Mouse (Mus musculus) stomach, embryonic 14.5 days (tissue): ENCODE results near the gene Olfr1022. TPM values are rescaled to one million over a fixed set of nuclear protein-coding genes. Genes with fewer than 3 reads are reported as not detected.

Source experiments
- ATAC-seq: fragments of 200-750 bp; cut with Nextera tagmentation; 2 replicates; pipeline ENCODE4 v1.8.0; 2017; ENCODE audit warnings: low read depth, moderate TSS enrichment; ENCODE audit not compliant: insufficient number of reproducible peaks, insufficient read depth, low FRiP score
- H3K27ac ChIP-seq: fragments of 300-500 bp; sonication (generic); 2 replicates; pipeline ENCODE4 v1.5.1; 2014; ENCODE audit warnings: mild to moderate bottlenecking, low read length, moderate library complexity, mixed read lengths
- H3K27me3 ChIP-seq: fragments of 300-500 bp; sonication (generic); 2 replicates; pipeline ENCODE4 v1.6.1; 2014; ENCODE audit warnings: low read length, control low read depth, mixed read lengths; ENCODE audit not compliant: control insufficient read depth, insufficient read depth
- H3K36me3 ChIP-seq: fragments of 300-500 bp; sonication (generic); 2 replicates; pipeline ENCODE4 v1.6.1; 2014; ENCODE audit warnings: mild to moderate bottlenecking, control low read depth, low read length, moderate library complexity, mixed read lengths; ENCODE audit not compliant: control insufficient read depth, insufficient read depth
- H3K4me1 ChIP-seq: fragments of 300-500 bp; sonication (generic); 2 replicates; pipeline ENCODE4 v1.6.1; 2014; ENCODE audit warnings: low read length, control low read depth, mixed read lengths; ENCODE audit not compliant: control insufficient read depth, insufficient read depth
- H3K4me2 ChIP-seq: fragments of 300-500 bp; sonication (generic); replicated peaks from 2 replicates; pipeline ENCODE4 v1.6.1; 2014; ENCODE audit warnings: low read depth, low read length, control low read depth
- H3K4me3 ChIP-seq: fragments of 300-500 bp; sonication (generic); 2 replicates; pipeline ENCODE4 v1.5.1; 2014; ENCODE audit warnings: low read depth, low read length, control low read depth
- H3K9ac ChIP-seq: fragments of 300-500 bp; sonication (generic); replicated peaks from 2 replicates; pipeline ENCODE4 v1.6.1; 2014; ENCODE audit warnings: low read depth, mild to moderate bottlenecking, control low read depth, low read length, moderate library complexity, mixed read lengths
- H3K9me3 ChIP-seq: fragments of 300-500 bp; sonication (generic); 2 replicates; pipeline ENCODE4 v1.6.1; 2016; ENCODE audit warnings: low read depth, low read length, control low read depth; ENCODE audit not compliant: control insufficient read depth
- WGBS: fragments of 180-500 bp; shearing (Covaris S2); extraction: QIAGEN DNeasy Blood & Tissue Kit; methylation state at CpG from one replicate; pipeline ENCODE4 v1.1.7; 2014; 5-methylcytosine and 5-hydroxymethylcytosine counted together
- polyA plus RNA-seq: library from polyadenylated mRNA; unstranded; fragments of >200 nt; fragmentation: Nextera tagmentation; extraction: Ambion mirVana; gene quantifications from 2 replicates; pipeline ENCODE4 v1.2.1, GENCODE M21; 2014

The Olfr1022 gene
- not detected in 2 replicates for polyA plus RNA-seq

DNA sequence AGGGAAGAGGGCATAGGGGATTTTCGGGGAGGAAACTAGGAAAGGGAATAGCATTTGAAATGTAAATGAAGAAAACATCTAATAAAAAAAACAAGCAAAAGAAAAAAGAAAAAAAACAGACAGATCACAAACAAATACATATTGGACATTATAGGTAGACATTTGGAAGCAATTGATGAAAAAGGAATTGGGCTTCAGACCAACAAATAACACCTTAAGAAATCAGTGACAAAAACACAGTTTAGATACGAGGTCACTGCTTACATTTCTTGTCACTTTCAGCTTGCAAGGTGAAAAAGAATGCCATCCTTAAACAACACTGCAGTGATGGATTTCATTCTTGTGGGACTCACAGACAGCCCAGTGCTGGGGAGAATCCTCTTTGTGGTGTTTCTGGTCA, at the start of gene Olfr1022:
Gene Olfr1022, plus strand, starts transcription at position 301 of the 400 bp plus-strand sequence.
- Histone ChIP-seq H3K4me1 (no peaks in the 10 kb centered on the region), H3K27ac (no peak within 1 kb of the TSS), H3K36me3 (no peaks in the 10 kb centered on the region), H3K4me3 (no peak within 1 kb of the TSS), H3K9me3 (no peaks in the 10 kb centered on the region), H3K9ac (no peak within 1 kb of the TSS), H3K4me2 (no peak within 1 kb of the TSS), H3K27me3 (no peaks in the 10 kb centered on the region)
- 24% methylated on average over 2 of the region's 2 CpGs for WGBS
- no peak for ATAC-seq

- ATAC-seq: no peak
- no peak within 1 kb of the TSS for H3K27ac ChIP-seq
These were observed 23.0 kb upstream of the Olfr1022 start, which contains the start of gene Olfr1019 for GRCm38 (mm10) chr2:85845383-85845782. Gene Olfr1019, minus strand, starts transcription at chr2:85845483.

DNA sequence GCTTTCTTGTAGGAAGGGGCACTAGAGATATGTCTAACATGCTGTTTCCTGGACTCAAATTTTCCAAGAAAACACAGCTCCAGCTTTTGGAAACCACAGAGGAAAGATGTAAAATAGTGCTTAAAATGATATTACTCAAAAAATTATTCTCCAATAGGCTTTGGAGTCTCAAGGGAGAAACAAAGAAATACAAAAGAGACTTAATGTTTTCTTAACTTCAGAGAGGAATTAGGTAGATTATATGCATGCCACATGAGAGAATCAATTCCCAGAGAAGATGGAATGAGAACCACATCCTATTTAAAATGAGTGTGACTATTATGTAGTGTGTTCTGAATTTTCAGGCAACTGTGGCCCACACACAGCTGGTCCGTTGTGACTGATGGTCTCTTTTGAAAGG, 21.7 kb upstream of the Olfr1022 start, which contains the start of gene Olfr1020:
Gene Olfr1020, plus strand, starts transcription at position 301 of the 400 bp plus-strand sequence.
- Histone ChIP-seq H3K9me3 (no peaks in the 10 kb centered on the region), H3K36me3 (no peaks in the 10 kb centered on the region), H3K9ac (no peak within 1 kb of the TSS), H3K27ac (no peak within 1 kb of the TSS), H3K4me2 (no peak within 1 kb of the TSS), H3K4me3 (no peak within 1 kb of the TSS), H3K27me3 (no peaks in the 10 kb centered on the region), H3K4me1 (no peaks in the 10 kb centered on the region)
- 78% methylated on average over 1 of the region's 1 CpGs for whole genome bisulfite sequencing
- no peak for ATAC-seq

More at GRCm38 (mm10) chr2:85845383-85845782, 23.0 kb upstream of the Olfr1022 start, which contains the start of gene Olfr1019:
- no peaks in the 10 kb centered on the region for H3K9me3 ChIP-seq
- H3K4me1 ChIP-seq: no peaks in the 10 kb centered on the region
- H3K36me3 ChIP-seq: no peaks in the 10 kb centered on the region
- no peaks in the 10 kb centered on the region for H3K27me3 ChIP-seq
- H3K9ac ChIP-seq: no peak within 1 kb of the TSS
- no peak within 1 kb of the TSS for H3K4me2 ChIP-seq
- H3K4me3 ChIP-seq: no peak within 1 kb of the TSS

- Histone ChIP-seq H3K27ac (no peak within 1 kb of the TSS), H3K4me3 (no peak within 1 kb of the TSS), H3K4me1 (no peaks in the 10 kb centered on the region), H3K4me2 (no peak within 1 kb of the TSS), H3K9me3 (no peaks in the 10 kb centered on the region), H3K9ac (no peak within 1 kb of the TSS), H3K36me3 (no peaks in the 10 kb centered on the region), H3K27me3 (no peaks in the 10 kb centered on the region)
- 80% methylated on average over 2 of the region's 2 CpGs for WGBS
- ATAC-seq: no peak
These were observed 16.9 kb downstream of the Olfr1022 start, which contains the start of gene Olfr1023 for GRCm38 (mm10) chr2:85885340-85885739. Gene Olfr1023, plus strand, starts transcription at chr2:85885640.

GRCm38 (mm10) chr2:85904952-85905351, 36.6 kb downstream of the Olfr1022 start, which contains the start of gene Olfr1024:
Gene Olfr1024, minus strand, starts transcription at chr2:85905052.
- H3K4me3 ChIP-seq: no peak within 1 kb of the TSS
- no peak for ATAC-seq
- no peaks in the 10 kb centered on the region for H3K36me3 ChIP-seq
- no peak within 1 kb of the TSS for H3K9ac ChIP-seq
- H3K27me3 ChIP-seq: no peaks in the 10 kb centered on the region
- no peaks in the 10 kb centered on the region for H3K9me3 ChIP-seq
- 78% methylated on average over 3 of the region's 3 CpGs for WGBS
- H3K4me2 ChIP-seq: no peak within 1 kb of the TSS
- no peaks in the 10 kb centered on the region for H3K4me1 ChIP-seq
- no peak within 1 kb of the TSS for H3K27ac ChIP-seq

- Histone ChIP-seq H3K27me3 (no peaks in the 10 kb centered on the region), H3K4me2 (no peak overlapping the region), H3K36me3 (no peaks in the 10 kb centered on the region), H3K27ac (no peak overlapping the region), H3K9ac (no peak overlapping the region), H3K4me1 (no peaks in the 10 kb centered on the region), H3K9me3 (no peaks in the 10 kb centered on the region), H3K4me3 (no peak overlapping the region)
- no peak for ATAC-seq
These were observed 44.8 kb downstream of the Olfr1022 start for GRCm38 (mm10) chr2:85913197-85913596.

DNA sequence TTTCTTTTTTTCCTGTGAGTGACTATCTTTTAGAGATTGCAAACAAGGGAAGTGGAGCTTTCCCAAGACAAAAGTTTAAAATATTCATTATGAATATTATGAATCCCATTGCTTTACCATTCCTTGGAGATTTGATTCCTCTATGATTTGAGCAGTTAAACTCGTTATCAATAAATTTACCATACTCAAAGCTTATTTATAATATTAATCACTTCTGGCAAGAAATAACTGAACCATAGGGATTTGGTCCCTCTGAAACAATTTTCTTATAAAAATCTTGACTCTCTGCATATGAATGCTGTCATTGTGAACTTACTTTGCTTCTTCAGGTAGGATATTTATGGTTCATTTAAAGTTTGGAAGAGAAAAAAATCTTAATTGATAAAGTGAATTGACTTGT, 46.5 kb downstream of the Olfr1022 start, which contains the start of gene Olfr1025-ps1:
Gene Olfr1025-ps1, plus strand, starts transcription at position 301 of the 400 bp plus-strand sequence.
- no peak within 1 kb of the TSS for H3K27ac ChIP-seq
- H3K36me3 ChIP-seq: no peaks in the 10 kb centered on the region
- no peak within 1 kb of the TSS for H3K4me3 ChIP-seq
- WGBS: 67% methylated on average over 1 of the region's 1 CpGs
- H3K4me1 ChIP-seq: no peaks in the 10 kb centered on the region
- ATAC-seq: no peak
- H3K9me3 ChIP-seq: no peaks in the 10 kb centered on the region
- H3K9ac ChIP-seq: no peak within 1 kb of the TSS
- H3K27me3 ChIP-seq: no peaks in the 10 kb centered on the region
- no peak within 1 kb of the TSS for H3K4me2 ChIP-seq
